Mouse (Mus musculus) G1E (cell line): ENCODE measurements around the gene Rrp1.
"Not testable (repeated sequence)": the region's sequence is repeated elsewhere in the genome, so short reads cannot be mapped to it uniquely, and the experiment has no call there.

ENCODE experiments used
- CTCF ChIP-seq: IDR thresholded peaks from 2 replicates; pipeline ENCODE4 v1.5.1; 2012; ENCODE audit warnings: low read depth, low read length, inconsistent platforms, mixed read lengths
- GATA1 ChIP-seq: IDR thresholded peaks from 2 replicates; pipeline ENCODE4 v1.6.1; 2012; ENCODE audit warnings: borderline replicate concordance, low read length, inconsistent platforms, mixed read lengths
- TAL1 ChIP-seq: conservative IDR thresholded peaks from 2 replicates; pipeline ENCODE4 v1.6.1; 2012; ENCODE audit warnings: low read depth, low read length, inconsistent platforms, mixed read lengths

GRCm38 (mm10) chr10:78358999-78359398, 53.8 kb downstream of the Rrp1 start:
- TF ChIP-seq CTCF, GATA1, TAL1: not testable (repeated sequence)
